In genomic region chr6:34869225-34869915, GRCm38 (mm10) we compare ENCODE assay signal across 8 mouse cellular contexts. TPM values are rescaled to one million over a fixed set of nuclear protein-coding genes. Genes with fewer than 3 reads are reported as not detected.
DNase-seq lines count a peak whose midpoint lies in the region; ATAC-seq and TF ChIP-seq lines count a peak whose summit lies in the region.
"Had no signal": no experiment of that assay in that cellular context is flagged by ENCODE, and none has a peak within 500 bp of the region (broad histone marks: within the 10 kb centered on the region; RNA-seq: fewer than 3 reads in every experiment).

No protein-coding gene starts in this region.

- peak; percentile 91 for ATAC-seq in CD4-positive, CD25-positive, alpha-beta regulatory T cell, adult 4 months
- no peak for ATAC-seq in heart, embryonic 16.5 days (replicated peaks; ENCODE audit: extremely low read depth, insufficient read depth, low FRiP score)
- peak; percentile 12; the same call in 1 of the 2 replicates for ATAC-seq in lung, postnatal 0 days

- peak overlapping the region; percentile 71 for H3K27ac ChIP-seq in heart, embryonic 16.5 days (ENCODE audit: low read length)
- H3K27ac ChIP-seq in lung, postnatal 0 days (ENCODE audit: low read length), result peak overlapping the region; percentile 85

- H3K4me1 ChIP-seq in heart, embryonic 16.5 days (ENCODE audit: control insufficient read depth, insufficient read depth, low read length), result peaks cover 33% of the 10 kb centered on the region
- H3K4me1 ChIP-seq in lung, postnatal 0 days (ENCODE audit: insufficient read depth, low read depth, low read length), result peaks cover 46% of the 10 kb centered on the region

- WGBS in heart, embryonic 16.5 days, result 39% methylated on average over 13 of the region's 13 CpGs
- 33% methylated on average over 13 of the region's 13 CpGs for WGBS in lung, postnatal 0 days

- H3K9ac ChIP-seq in heart, embryonic 16.5 days (ENCODE audit: low read length), result no peak overlapping the region; the same call in 1 of the 2 replicates
- H3K9ac ChIP-seq in lung, postnatal 0 days (replicated peaks; ENCODE audit: low read depth), result no peak overlapping the region; the same call in 1 of the 2 replicates

- no peak overlapping the region for H3K4me3 ChIP-seq in heart, embryonic 16.5 days (ENCODE audit: low read length)
- H3K4me3 ChIP-seq in lung, postnatal 0 days (ENCODE audit: low read depth, low read length), result no peak overlapping the region

- no peaks in the 10 kb centered on the region for H3K27me3 ChIP-seq in heart, embryonic 16.5 days (ENCODE audit: control insufficient read depth, insufficient read depth, low read length)
- H3K27me3 ChIP-seq in lung, postnatal 0 days (replicated peaks; ENCODE audit: insufficient read depth, low read length), result no peaks in the 10 kb centered on the region

- TF ChIP-seq EP300 in lung, postnatal 0 days (IDR thresholded peaks at IDR 0.05), result peak; percentile 86

- no peaks in the 10 kb centered on the region for H3K9me3 ChIP-seq in heart, embryonic 16.5 days (replicated peaks; ENCODE audit: control insufficient read depth, low read length)
- H3K9me3 ChIP-seq in lung, postnatal 0 days (ENCODE audit: low read length), result no peaks in the 10 kb centered on the region

- intact Hi-C loops in left cerebral cortex, postnatal 25 days (cut with DNase I), result no loop called here
- intact Hi-C loops in gastrocnemius, postnatal 36 days (cut with DNase I), result no loop called here

- H3K4me2 ChIP-seq in heart, embryonic 16.5 days (ENCODE audit: low read depth, low read length), result peak overlapping the region; percentile 29; the same call in 1 of the 2 replicates
- no peak overlapping the region for H3K4me2 ChIP-seq in lung, postnatal 0 days (replicated peaks; ENCODE audit: low read depth, low read length)

- H3K36me3 ChIP-seq in heart, embryonic 16.5 days (ENCODE audit: control insufficient read depth, insufficient read depth), result no peaks in the 10 kb centered on the region
- H3K36me3 ChIP-seq in lung, postnatal 0 days (ENCODE audit: insufficient read depth, low read length), result peaks cover 5% of the 10 kb centered on the region; the same call in 1 of the 2 replicates

- no peak for TF ChIP-seq CTCF in lung, postnatal 0 days (IDR thresholded peaks at IDR 0.05)

- peak; percentile 72 for DNase-seq in 3T3-L1 (ENCODE audit: low read depth, low spot score)
- DNase-seq in lung, postnatal 0 days (ENCODE audit: low spot score), result peak; percentile 86
- DNase-seq in right cerebral cortex, postnatal 4 days, result no peak
- no peak for DNase-seq in left cerebral cortex, postnatal 25 days (ENCODE audit: low spot score in 2 of 2)
- no peak for DNase-seq in gastrocnemius, postnatal 36 days

RNA-seq across cellular contexts. Expression of gene Tmem140, which starts 6.4 kb away (rescaled TPM):
- polyA plus RNA-seq in CD4-positive, CD25-positive, alpha-beta regulatory T cell, adult 4 months (2017; shearing (Covaris generic)), result 10 to 100 TPM; 21.8 to 22.6 TPM
- polyA plus RNA-seq in heart, embryonic 16.5 days (2015; fragmentation: Nextera tagmentation; extraction: Ambion mirVana), result 2.5 TPM in 2 replicates
- 30.6 and 34.9 TPM in 2 replicates for polyA plus RNA-seq in lung, postnatal 0 days (2015; fragmentation: Nextera tagmentation; extraction: Ambion mirVana)
- 1 to 10 TPM; 2.0 to 2.4 TPM for total RNA-seq in left cerebral cortex, postnatal 25 days (2021)
- 10 to 100 TPM; 23.8 to 30.7 TPM for total RNA-seq in gastrocnemius, postnatal 36 days (2021)

RNA-seq across cellular contexts. Expression of gene Cyren, which starts 8.5 kb away (rescaled TPM):
- polyA plus RNA-seq in CD4-positive, CD25-positive, alpha-beta regulatory T cell, adult 4 months (2017; shearing (Covaris generic)), result 1 to 10 TPM; 5.0 to 5.9 TPM
- 9.0 and 9.7 TPM in 2 replicates for polyA plus RNA-seq in heart, embryonic 16.5 days (2015; fragmentation: Nextera tagmentation; extraction: Ambion mirVana)
- polyA plus RNA-seq in lung, postnatal 0 days (2015; fragmentation: Nextera tagmentation; extraction: Ambion mirVana), result 12.6 and 13.8 TPM in 2 replicates
- total RNA-seq in left cerebral cortex, postnatal 25 days (2021), result 1 to 10 TPM; 5.5 to 6.1 TPM
- 1 to 10 TPM; 3.3 to 3.6 TPM for total RNA-seq in gastrocnemius, postnatal 36 days (2021)

RNA-seq across cellular contexts. Expression of gene Wdr91, which starts 41.3 kb away (rescaled TPM):
- 10 to 100 TPM; 20.0 to 30.1 TPM for polyA plus RNA-seq in CD4-positive, CD25-positive, alpha-beta regulatory T cell, adult 4 months (2017; shearing (Covaris generic))
- polyA plus RNA-seq in heart, embryonic 16.5 days (2015; fragmentation: Nextera tagmentation; extraction: Ambion mirVana), result 8.3 and 9.5 TPM in 2 replicates
- 19.9 and 21.1 TPM in 2 replicates for polyA plus RNA-seq in lung, postnatal 0 days (2015; fragmentation: Nextera tagmentation; extraction: Ambion mirVana)
- 10 to 100 TPM; 28.3 to 36.4 TPM for total RNA-seq in left cerebral cortex, postnatal 25 days (2021)
- total RNA-seq in gastrocnemius, postnatal 36 days (2021), result 1 to 10 TPM; 4.4 to 5.1 TPM

RNA-seq across cellular contexts. Expression of gene Stra8, which starts 50.6 kb away (rescaled TPM):
- polyA plus RNA-seq in CD4-positive, CD25-positive, alpha-beta regulatory T cell, adult 4 months (2017; shearing (Covaris generic)), result under 1 TPM in 1 of 2 experiments, not detected in 1; 0.27 TPM
- 0.30 TPM in 1 of 2 replicates, not detected in the other for polyA plus RNA-seq in heart, embryonic 16.5 days (2015; fragmentation: Nextera tagmentation; extraction: Ambion mirVana)
- polyA plus RNA-seq in lung, postnatal 0 days (2015; fragmentation: Nextera tagmentation; extraction: Ambion mirVana), result 0.10 TPM in 1 of 2 replicates, not detected in the other
- total RNA-seq in left cerebral cortex, postnatal 25 days (2021), result not detected
- not detected for total RNA-seq in gastrocnemius, postnatal 36 days (2021)
- polyA plus RNA-seq: embryonic facial prominence, embryonic 11.5 days had no signal

Comparison
In these comparisons a context has a peak if more than half of its experiments do, and no peak if none do; other contexts are left out.
1. DNase-seq: peak in 3T3-L1 (single experiment) and lung, postnatal 0 days (single experiment); none in right cerebral cortex, postnatal 4 days (single experiment), left cerebral cortex, postnatal 25 days (0 of 2) and gastrocnemius, postnatal 36 days (0 of 2).